Mouse (Mus musculus) myocyte (in vitro differentiated cells): Measurements from ENCODE around the gene B3galt5. TPM values are rescaled to one million over a fixed set of nuclear protein-coding genes. Genes with fewer than 3 reads are reported as not detected.
A peak's percentile ranks its signal among the peaks of the same experiment; 100 is the strongest.

Experiments
- H3K27me3 ChIP-seq: one replicate; pipeline ENCODE4 v1.6.1; 2011; ENCODE audit not compliant: control insufficient read depth, insufficient read depth, insufficient read length
- H3K36me3 ChIP-seq: one replicate; pipeline ENCODE4 v1.6.1; 2011; ENCODE audit not compliant: control insufficient read depth, insufficient read depth
- H3K4me2 ChIP-seq: one replicate; pipeline ENCODE4 v1.6.1; 2011; ENCODE audit warnings: low read depth, control low read depth
- H3K4me3 ChIP-seq: one replicate; pipeline ENCODE4 v1.5.1; 2011; ENCODE audit warnings: mild to moderate bottlenecking, control low read depth, moderate library complexity
- H3K79me2 ChIP-seq: one replicate; pipeline ENCODE4 v1.6.1; 2011; ENCODE audit not compliant: control insufficient read depth, insufficient read depth
- H3ac ChIP-seq: one replicate; pipeline ENCODE4 v1.6.1; 2011; ENCODE audit not compliant: control insufficient read depth, insufficient read length
- CEBPB ChIP-seq: IDR thresholded peaks from 2 replicates; pipeline ENCODE4 v1.6.1; 2011; ENCODE audit warnings: mild to moderate bottlenecking, moderate library complexity; ENCODE audit not compliant: poor library complexity, insufficient read depth, severe bottlenecking
- E2F4 ChIP-seq: IDR thresholded peaks from one replicate; pipeline ENCODE4 v1.6.1; 2011; ENCODE audit warnings: mild to moderate bottlenecking, control low read depth, moderate library complexity; ENCODE audit not compliant: insufficient read depth
- MAX ChIP-seq: IDR thresholded peaks from one replicate; pipeline ENCODE4 v1.6.1; 2011; ENCODE audit warnings: low read depth, mild to moderate bottlenecking, control low read depth
- MYOD1 ChIP-seq, 3 experiments: IDR thresholded peaks; one replicate each; pipeline ENCODE4 v1.6.1; 2011; ENCODE audit warnings: control low read depth in 2 of 3, low read depth in 2 of 3, mild to moderate bottlenecking in 2 of 3, moderate library complexity in 1 of 3; ENCODE audit not compliant: insufficient read length in 2 of 3, control insufficient read depth in 1 of 3
- MYOG ChIP-seq, 3 experiments: IDR thresholded peaks; one replicate each; pipeline ENCODE4 v1.6.1; 2011; ENCODE audit warnings: control low read depth in 2 of 3, low read depth in 2 of 3, mild to moderate bottlenecking in 2 of 3; ENCODE audit not compliant: insufficient read length in 2 of 3, control insufficient read depth in 1 of 3, insufficient read depth in 1 of 3
- POLR2A ChIP-seq: IDR thresholded peaks from one replicate; pipeline ENCODE4 v1.6.1; 2011; ENCODE audit warnings: low read depth, mild to moderate bottlenecking, control low read depth, moderate library complexity; ENCODE audit not compliant: insufficient read length
- POLR2AphosphoS2 ChIP-seq: IDR thresholded peaks from one replicate; pipeline ENCODE4 v1.6.1; 2011; ENCODE audit warnings: low read depth, control low read depth; ENCODE audit not compliant: insufficient read length
- REST ChIP-seq: IDR thresholded peaks from one replicate; pipeline ENCODE4 v1.6.1; 2011; ENCODE audit warnings: mild to moderate bottlenecking, control low read depth, moderate library complexity; ENCODE audit not compliant: insufficient read depth, insufficient read length
- SRF ChIP-seq: IDR thresholded peaks from one replicate; pipeline ENCODE4 v1.6.1; 2011; ENCODE audit warnings: low read depth; ENCODE audit not compliant: control insufficient read depth, insufficient read length
- TCF3 ChIP-seq: IDR thresholded peaks from one replicate; pipeline ENCODE4 v1.6.1; 2011; ENCODE audit warnings: low read depth, control low read depth; ENCODE audit not compliant: insufficient read length
- USF1 ChIP-seq: IDR thresholded peaks from one replicate; pipeline ENCODE4 v1.6.1; 2011; ENCODE audit warnings: low read depth, mild to moderate bottlenecking, control low read depth, moderate library complexity
- polyA plus RNA-seq: library from polyadenylated mRNA; unstranded; fragments of >200 nt; fragmentation: generic; extraction: Trizol; gene quantifications from one replicate; pipeline ENCODE4 v1.2.1, GENCODE M21; 2012; ENCODE audit warnings: missing spikeins

Gene B3galt5
- polyA plus RNA-seq = 5.0 TPM

GRCm38 (mm10) chr16:96235366-96235970 is at the start of gene B3galt5:
Gene B3galt5, plus strand, starts transcription at chr16:96235801.
- Histone ChIP-seq H3ac (no peak within 1 kb of the TSS), H3K27me3 (peaks cover 23% of the 10 kb centered on the region), H3K4me2 (no peak within 1 kb of the TSS), H3K36me3 (no peaks in the 10 kb centered on the region), H3K79me2 (no peaks in the 10 kb centered on the region), H3K4me3 (no peak within 1 kb of the TSS)
- TF ChIP-seq MYOD1 (IDR thresholded peaks at IDR 0.05; ENCODE audit: control insufficient read depth in 1 of 3, insufficient read length in 2 of 3, low read depth in 2 of 3) (no peak), CEBPB (no peak), MAX (no peak), USF1 (no peak), TCF3 (no peak), SRF (no peak)

DNA sequence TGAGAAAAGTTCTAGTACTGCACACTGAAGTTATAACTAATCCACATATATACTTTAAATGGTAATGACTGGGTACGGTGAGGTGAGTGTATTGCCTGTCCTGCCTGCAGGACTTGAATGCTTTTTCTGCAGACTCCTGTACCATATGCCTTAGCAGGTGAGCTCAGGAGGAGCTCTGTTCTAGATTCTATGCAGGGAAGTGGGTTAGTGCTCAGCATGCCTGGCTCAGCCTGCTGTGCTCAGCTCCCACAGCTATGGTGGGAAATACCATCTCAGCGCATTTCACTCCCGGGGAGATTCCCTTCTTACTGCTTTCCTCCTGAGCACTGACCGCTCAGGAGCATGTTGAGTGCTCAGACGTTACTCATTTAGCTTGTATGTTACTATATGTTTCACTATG is 48.0 kb upstream of the B3galt5 start:
- no peak overlapping the region for H3K4me2 ChIP-seq
- no peak overlapping the region for H3K4me3 ChIP-seq
- TF ChIP-seq CEBPB (no peak), MYOG (IDR thresholded peaks at IDR 0.05; ENCODE audit: control insufficient read depth in 1 of 3, insufficient read depth in 1 of 3, insufficient read length in 2 of 3, low read depth in 2 of 3) (no peak), POLR2AphosphoS2 (no peak), MYOD1 (IDR thresholded peaks at IDR 0.05; ENCODE audit: control insufficient read depth in 1 of 3, insufficient read length in 2 of 3, low read depth in 2 of 3) (no peak), USF1 (no peak), REST (no peak), POLR2A (no peak), SRF (no peak), TCF3 (no peak), E2F4 (no peak)
- no peaks in the 10 kb centered on the region for H3K27me3 ChIP-seq
- no peaks in the 10 kb centered on the region for H3K79me2 ChIP-seq
- H3K36me3 ChIP-seq = no peaks in the 10 kb centered on the region
- no peak overlapping the region for H3ac ChIP-seq

DNA sequence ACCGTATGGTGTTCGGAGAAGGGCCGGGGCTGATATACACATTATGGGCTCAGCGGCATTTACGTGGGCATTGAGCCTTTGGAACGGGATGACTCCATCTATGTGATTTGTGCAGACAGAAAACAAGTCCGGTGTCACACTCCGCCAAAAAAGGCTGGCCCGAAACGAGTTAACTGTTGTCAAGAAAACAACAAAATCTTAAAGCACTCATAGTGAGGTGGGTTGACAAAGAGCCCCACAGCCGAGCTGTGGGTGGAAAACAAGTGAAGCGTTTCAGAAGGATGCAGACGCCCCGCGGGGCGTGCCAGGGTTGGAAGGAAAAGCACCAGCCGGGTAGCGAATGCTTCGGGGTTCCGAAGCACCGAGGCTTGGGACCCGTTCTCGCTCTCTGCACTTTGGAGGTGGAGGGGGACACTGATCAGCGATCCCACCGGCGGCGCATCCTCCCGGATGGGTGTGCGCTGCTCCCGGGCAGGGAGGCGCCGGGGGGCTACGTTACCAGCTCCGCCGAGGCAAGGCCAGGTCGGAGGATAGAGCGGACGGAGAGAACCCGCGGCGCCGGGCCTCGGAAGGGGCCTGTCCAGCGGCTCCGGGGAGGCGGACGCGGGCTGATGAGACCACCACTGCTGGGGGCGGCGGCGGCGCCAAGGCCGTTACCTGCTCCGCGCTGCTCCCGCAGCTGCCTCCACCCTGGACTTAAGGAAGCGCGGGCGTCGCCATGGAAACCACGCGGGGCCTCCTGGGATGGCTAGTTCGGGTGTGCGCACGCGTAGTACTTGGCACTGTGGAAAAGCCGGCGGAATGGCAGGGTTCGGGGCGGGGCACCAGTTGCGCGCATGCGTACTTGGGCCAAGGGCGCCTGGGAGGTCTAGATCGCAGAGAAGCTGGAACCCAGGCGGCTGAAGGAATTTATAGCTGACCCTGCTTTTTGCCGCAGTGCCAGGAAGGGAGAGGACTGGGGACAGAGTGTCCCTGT is 43.8 kb upstream of the B3galt5 start, which contains the start of gene Lca5l:
Gene Lca5l (minus strand): TSS at position 741 of the 976 bp plus-strand sequence.
- H3K79me2 ChIP-seq = no peaks in the 10 kb centered on the region
- H3K36me3 ChIP-seq = no peaks in the 10 kb centered on the region
- H3K27me3 ChIP-seq = no peaks in the 10 kb centered on the region
- H3K4me2 ChIP-seq = peak within 1 kb of the TSS; percentile 94
- peak within 1 kb of the TSS; percentile 36 for H3ac ChIP-seq
- H3K4me3 ChIP-seq = peak within 1 kb of the TSS; percentile 31
- TF ChIP-seq MYOG (IDR thresholded peaks at IDR 0.05; ENCODE audit: control insufficient read depth in 1 of 3, insufficient read depth in 1 of 3, insufficient read length in 2 of 3, low read depth in 2 of 3) (peak in 1 of 3 experiments; percentile 43), POLR2A (peak; percentile 64), MYOD1 (IDR thresholded peaks at IDR 0.05; ENCODE audit: control insufficient read depth in 1 of 3, insufficient read length in 2 of 3, low read depth in 2 of 3) (peak in 2 of 3 experiments; percentile 19 to 22), E2F4 (no peak), POLR2AphosphoS2 (peak; percentile 73)

- H3K27me3 ChIP-seq = no peaks in the 10 kb centered on the region
Observed at GRCm38 (mm10) chr16:96199913-96200701, 35.5 kb upstream of the B3galt5 start, which contains the start of gene Sh3bgr. Gene Sh3bgr, plus strand, starts transcription at chr16:96200450.

More at GRCm38 (mm10) chr16:96199913-96200701, 35.5 kb upstream of the B3galt5 start, which contains the start of gene Sh3bgr:
- no peaks in the 10 kb centered on the region for H3K79me2 ChIP-seq
- peak; percentile 89 to 98 (median 89) for TF ChIP-seq MYOD1 (IDR thresholded peaks at IDR 0.05; ENCODE audit: control insufficient read depth in 1 of 3, insufficient read length in 2 of 3, low read depth in 2 of 3)
- peak; percentile 33 to 80 (median 68) for TF ChIP-seq MYOG (IDR thresholded peaks at IDR 0.05; ENCODE audit: control insufficient read depth in 1 of 3, insufficient read depth in 1 of 3, insufficient read length in 2 of 3, low read depth in 2 of 3)
- TF ChIP-seq SRF = peak; percentile 31
- no peak for TF ChIP-seq POLR2A
- TF ChIP-seq E2F4 = no peak
- no peak for TF ChIP-seq REST
- no peak within 1 kb of the TSS for H3ac ChIP-seq
- H3K4me3 ChIP-seq = peak within 1 kb of the TSS; percentile 19
- H3K36me3 ChIP-seq = no peaks in the 10 kb centered on the region
- peak within 1 kb of the TSS; percentile 93 for H3K4me2 ChIP-seq
